Mouse (Mus musculus) adrenal gland, postnatal 10 days (tissue): ENCODE data around the gene Golga4. TPM values are rescaled to one million over a fixed set of nuclear protein-coding genes. Genes with fewer than 3 reads are reported as not detected.

Source experiments
- DNase-seq: peaks from one replicate; pipeline ENCODE4 v3.0.0; 2021; ENCODE audit warnings: mixed read lengths
- total RNA-seq, 2 experiments: library from RNA; stranded (reverse); gene quantifications; 2 replicates each; pipeline ENCODE4 v1.2.3; 2021

Golga4 gene
- total RNA-seq, 2 experiments from 2014 or later, result 79.3 to 98.4 TPM

- no peak for DNase-seq
These were observed 17.7 kb downstream of the Golga4 start for GRCm38 (mm10) chr9:118523738-118524137.

- no peak for DNase-seq
These were observed 21.0 kb downstream of the Golga4 start for GRCm38 (mm10) chr9:118527056-118527455.

- no peak for DNase-seq
These were observed 23.7 kb downstream of the Golga4 start for GRCm38 (mm10) chr9:118529783-118530182.

- DNase-seq, result no peak
These were observed 24.6 kb downstream of the Golga4 start for GRCm38 (mm10) chr9:118530679-118531078.

GRCm38 (mm10) chr9:118532516-118533205 is 26.6 kb downstream of the Golga4 start:
- no peak for DNase-seq

- DNase-seq, result no peak
These were observed 30.9 kb downstream of the Golga4 start for GRCm38 (mm10) chr9:118536946-118537345.

GRCm38 (mm10) chr9:118537463-118538339 is 31.6 kb downstream of the Golga4 start:
- no peak for DNase-seq

GRCm38 (mm10) chr9:118541851-118542250 is 35.8 kb downstream of the Golga4 start:
- DNase-seq, result no peak

- no peak for DNase-seq
These were observed 39.1 kb downstream of the Golga4 start for GRCm38 (mm10) chr9:118545146-118545545.

- DNase-seq, result no peak
These were observed 42.6 kb downstream of the Golga4 start for GRCm38 (mm10) chr9:118548651-118549050.

GRCm38 (mm10) chr9:118556951-118557780 is 51.1 kb downstream of the Golga4 start:
- DNase-seq, result no peak

- DNase-seq, result no peak
These were observed 57.3 kb downstream of the Golga4 start for GRCm38 (mm10) chr9:118563356-118563755.

- DNase-seq, result no peak
These were observed 57.8 kb downstream of the Golga4 start for GRCm38 (mm10) chr9:118563866-118564265.

- DNase-seq, result no peak
These were observed 58.6 kb downstream of the Golga4 start for GRCm38 (mm10) chr9:118564696-118565095.

GRCm38 (mm10) chr9:118569328-118569727 is 63.3 kb downstream of the Golga4 start:
- no peak for DNase-seq

- no peak for DNase-seq
These were observed 64.8 kb downstream of the Golga4 start for GRCm38 (mm10) chr9:118570865-118571264.

- no peak for DNase-seq
These were observed 65.6 kb downstream of the Golga4 start for GRCm38 (mm10) chr9:118571701-118572100.

GRCm38 (mm10) chr9:118574911-118575310 is 68.8 kb downstream of the Golga4 start:
- DNase-seq, result no peak

GRCm38 (mm10) chr9:118580371-118580770 is 74.3 kb downstream of the Golga4 start:
- DNase-seq, result peak; percentile 38

GRCm38 (mm10) chr9:118582757-118583156 is 76.7 kb downstream of the Golga4 start:
- no peak for DNase-seq

- no peak for DNase-seq
These were observed 78.8 kb downstream of the Golga4 start for GRCm38 (mm10) chr9:118584838-118585237.

GRCm38 (mm10) chr9:118585998-118586397 is 79.9 kb downstream of the Golga4 start:
- DNase-seq, result no peak

- no peak for DNase-seq
These were observed 81.0 kb downstream of the Golga4 start for GRCm38 (mm10) chr9:118587115-118587514.
